Mouse (Mus musculus): ENCODE data around the gene Map4k3.
"Not testable (repeated sequence)": the region's sequence is repeated elsewhere in the genome, so short reads cannot be mapped to it uniquely, and the experiment has no call there.

Gene Map4k3

GRCm38 (mm10) chr17:80568441-80568840 lies 159.8 kb downstream of the Map4k3 start:
- DNase-seq (ENCODE audit: low spot score): no peak

GRCm38 (mm10) chr17:80564611-80564924 lies 163.7 kb downstream of the Map4k3 start:
- DNase-seq (ENCODE audit: low spot score): no peak

- DNase-seq (ENCODE audit: low spot score): not testable (repeated sequence)
These were observed 164.3 kb downstream of the Map4k3 start for GRCm38 (mm10) chr17:80563762-80564610.

- no peak for DNase-seq (ENCODE audit: low spot score)
These were observed 165.5 kb downstream of the Map4k3 start for GRCm38 (mm10) chr17:80562792-80563191.

- peak; percentile 18 for DNase-seq (ENCODE audit: low spot score)
These were observed 167.4 kb downstream of the Map4k3 start for GRCm38 (mm10) chr17:80560669-80561401.

- no peak for DNase-seq (ENCODE audit: low spot score)
These were observed 168.5 kb downstream of the Map4k3 start for GRCm38 (mm10) chr17:80559745-80560144.

- DNase-seq (ENCODE audit: low spot score): no peak
These were observed 169.2 kb downstream of the Map4k3 start for GRCm38 (mm10) chr17:80559050-80559449.

- DNase-seq (ENCODE audit: low spot score): no peak
These were observed 169.7 kb downstream of the Map4k3 start for GRCm38 (mm10) chr17:80558583-80558982.

- DNase-seq (ENCODE audit: low spot score): no peak
These were observed 170.8 kb downstream of the Map4k3 start for GRCm38 (mm10) chr17:80557461-80557860.

GRCm38 (mm10) chr17:80553318-80554270 lies 174.7 kb downstream of the Map4k3 start:
- DNase-seq (ENCODE audit: low spot score): peak; percentile 49

- DNase-seq (ENCODE audit: low spot score): no peak
These were observed 175.6 kb downstream of the Map4k3 start for GRCm38 (mm10) chr17:80552653-80553052.

- no peak for DNase-seq (ENCODE audit: low spot score)
These were observed 177.3 kb downstream of the Map4k3 start for GRCm38 (mm10) chr17:80550981-80551380.

- no peak for DNase-seq (ENCODE audit: low spot score)
These were observed 181.4 kb downstream of the Map4k3 start for GRCm38 (mm10) chr17:80546846-80547245.

GRCm38 (mm10) chr17:80546227-80546626 lies 182.1 kb downstream of the Map4k3 start:
- DNase-seq (ENCODE audit: low spot score): no peak

- DNase-seq (ENCODE audit: low spot score): no peak
These were observed 184.6 kb downstream of the Map4k3 start for GRCm38 (mm10) chr17:80543646-80544045.

- DNase-seq (ENCODE audit: low spot score): no peak
These were observed 191.1 kb downstream of the Map4k3 start for GRCm38 (mm10) chr17:80537136-80537535.

GRCm38 (mm10) chr17:80535633-80536032 lies 192.7 kb downstream of the Map4k3 start:
- no peak for DNase-seq (ENCODE audit: low spot score)

GRCm38 (mm10) chr17:80531351-80531750 lies 196.9 kb downstream of the Map4k3 start:
- not testable (repeated sequence) for DNase-seq (ENCODE audit: low spot score)

Data from ovary, postnatal 10 days (tissue).